Mouse (Mus musculus) stomach, embryonic 15.5 days (tissue): Measurements from ENCODE around the gene Thumpd3. TPM values are rescaled to one million over a fixed set of nuclear protein-coding genes. Genes with fewer than 3 reads are reported as not detected.

ENCODE experiments used
- ATAC-seq: fragments of 200-750 bp; cut with Nextera tagmentation; 2 replicates; pipeline ENCODE4 v1.8.0; 2017; ENCODE audit warnings: low read depth, moderate number of reproducible peaks, moderate TSS enrichment; ENCODE audit not compliant: insufficient read depth, low FRiP score
- H3K27ac ChIP-seq: fragments of 300-500 bp; sonication (generic); 2 replicates; pipeline ENCODE4 v1.5.1; 2015; ENCODE audit warnings: mild to moderate bottlenecking, inconsistent platforms
- H3K27me3 ChIP-seq: fragments of 300-500 bp; sonication (generic); replicated peaks from 2 replicates; pipeline ENCODE4 v1.6.1; 2015; ENCODE audit warnings: inconsistent platforms
- H3K36me3 ChIP-seq: fragments of 300-500 bp; sonication (generic); 2 replicates; pipeline ENCODE4 v1.6.1; 2015; ENCODE audit warnings: inconsistent platforms
- H3K4me1 ChIP-seq: fragments of 300-500 bp; sonication (generic); 2 replicates; pipeline ENCODE4 v1.6.1; 2015; ENCODE audit warnings: inconsistent platforms
- H3K4me2 ChIP-seq: fragments of 300-500 bp; sonication (generic); 2 replicates; pipeline ENCODE4 v1.6.1; 2015; ENCODE audit warnings: mild to moderate bottlenecking, inconsistent platforms
- H3K4me3 ChIP-seq: fragments of 300-500 bp; sonication (generic); replicated peaks from 2 replicates; pipeline ENCODE4 v1.5.1; 2015; ENCODE audit warnings: inconsistent platforms
- H3K9ac ChIP-seq: fragments of 300-500 bp; sonication (generic); 2 replicates; pipeline ENCODE4 v1.6.1; 2015; ENCODE audit warnings: inconsistent platforms
- H3K9me3 ChIP-seq: fragments of 300-500 bp; sonication (generic); 2 replicates; pipeline ENCODE4 v1.6.1; 2016; ENCODE audit warnings: inconsistent platforms
- WGBS: fragments of 180-500 bp; shearing (Covaris S2); methylation state at CpG from one replicate; pipeline ENCODE4 v1.1.7; 2015; 5-methylcytosine and 5-hydroxymethylcytosine counted together
- polyA plus RNA-seq: library from polyadenylated mRNA; unstranded; fragments of >200 nt; fragmentation: Nextera tagmentation; extraction: Ambion mirVana; gene quantifications from 2 replicates; pipeline ENCODE4 v1.2.1, GENCODE M21; 2015

The Thumpd3 gene
- polyA plus RNA-seq, 1 experiment from 2014 or later = 52.3 TPM

- H3K9ac ChIP-seq = no peak overlapping the region
- H3K36me3 ChIP-seq = no peaks in the 10 kb centered on the region
- no peak for ATAC-seq
- no peak overlapping the region for H3K4me2 ChIP-seq
- no peak overlapping the region for H3K4me3 ChIP-seq
- H3K27me3 ChIP-seq = no peaks in the 10 kb centered on the region
- no peaks in the 10 kb centered on the region for H3K9me3 ChIP-seq
- 0 out of 2 replicates have a peak, but pooled peaks cover 2% of the 10 kb centered on the region for H3K4me1 ChIP-seq
- no peak overlapping the region for H3K27ac ChIP-seq
- WGBS = 68% methylated on average over 2 of the region's 2 CpGs
These were observed 5.7 kb upstream of the Thumpd3 start for GRCm38 (mm10) chr6:113040319-113040718.

- Histone ChIP-seq H3K4me1 (0 out of 2 replicates have a peak, but pooled peaks cover 2% of the 10 kb centered on the region), H3K27ac (no peak overlapping the region), H3K4me3 (no peak overlapping the region), H3K36me3 (no peaks in the 10 kb centered on the region), H3K9me3 (no peaks in the 10 kb centered on the region), H3K27me3 (no peaks in the 10 kb centered on the region), H3K4me2 (no peak overlapping the region), H3K9ac (no peak overlapping the region)
- no peak for ATAC-seq
- 75% methylated on average over 11 of the region's 11 CpGs for WGBS
These were observed 4.6 kb upstream of the Thumpd3 start for GRCm38 (mm10) chr6:113041215-113041990.

DNA sequence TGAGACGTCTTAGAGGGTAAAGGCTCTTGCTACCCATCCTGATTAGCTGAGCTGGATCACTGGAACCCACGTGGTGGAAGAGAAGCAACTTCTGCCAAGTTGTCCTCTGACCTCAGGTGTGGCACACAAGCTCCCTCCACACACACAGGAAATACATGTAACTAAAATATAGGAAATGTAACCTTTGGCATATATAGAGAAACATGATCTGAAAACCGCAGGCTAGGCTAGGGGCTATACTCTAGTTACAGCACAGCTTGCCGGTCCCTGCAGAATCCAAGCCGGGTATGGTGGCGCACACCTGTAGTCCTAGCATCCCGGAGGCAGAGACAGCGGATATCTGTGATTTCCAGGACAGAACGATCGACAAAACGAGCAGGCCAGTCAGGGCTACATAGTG, 450 bp upstream of the Thumpd3 start:
- no peak for ATAC-seq
- Histone ChIP-seq H3K36me3 (0 out of 2 replicates have a peak, but pooled peaks cover 4% of the 10 kb centered on the region), H3K4me2 (peak overlapping the region; percentile 80), H3K9ac (peak overlapping the region; percentile 73), H3K9me3 (no peaks in the 10 kb centered on the region), H3K27me3 (no peaks in the 10 kb centered on the region), H3K27ac (peak overlapping the region; percentile 95), H3K4me1 (peaks cover 10% of the 10 kb centered on the region; the same call in 1 of the 2 replicates), H3K4me3 (peak overlapping the region; percentile 74)
- WGBS = under 1% methylated on average over 11 of the region's 11 CpGs

DNA sequence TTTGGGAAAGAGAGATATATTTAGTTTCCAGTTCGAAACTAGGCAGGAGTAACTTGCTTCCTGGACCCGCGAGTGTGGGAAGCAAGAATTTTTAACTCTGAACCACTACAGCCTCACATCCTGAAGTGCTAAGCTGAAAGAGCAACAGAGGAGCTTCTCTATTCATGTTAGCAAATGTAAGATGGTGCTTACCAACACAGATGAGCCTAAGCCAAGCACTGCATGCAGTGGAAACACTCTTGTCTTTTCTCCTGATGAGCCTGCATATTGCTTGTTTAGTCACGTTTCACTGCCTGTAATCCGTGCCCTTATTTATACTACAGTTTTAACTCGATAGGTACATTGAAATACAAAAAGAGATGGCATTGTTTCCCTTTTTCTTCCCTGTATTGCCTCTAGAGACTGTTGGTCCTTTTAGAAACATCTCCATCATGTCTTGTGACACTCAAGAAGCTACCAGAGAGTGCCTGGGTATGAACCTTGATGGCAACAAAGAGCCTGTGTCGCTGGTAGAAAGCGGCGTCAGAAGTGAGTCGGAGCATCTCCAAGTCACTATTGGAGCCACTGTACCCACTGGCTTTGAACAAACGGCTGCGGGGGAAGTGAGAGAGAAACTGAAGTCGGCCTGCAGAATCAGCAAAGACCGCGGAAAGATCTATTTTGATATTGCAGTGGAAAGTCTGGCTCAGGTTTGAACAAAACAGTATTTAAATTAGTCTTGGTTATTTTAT, 1.2 kb downstream of the Thumpd3 start:
- Histone ChIP-seq H3K36me3 (peaks cover 12% of the 10 kb centered on the region; the same call in 1 of the 2 replicates), H3K4me2 (peak overlapping the region; percentile 80), H3K4me1 (peaks cover 10% of the 10 kb centered on the region; the same call in 1 of the 2 replicates), H3K9me3 (no peaks in the 10 kb centered on the region), H3K27me3 (no peaks in the 10 kb centered on the region), H3K4me3 (peak overlapping the region; percentile 74), H3K9ac (peak overlapping the region; percentile 54), H3K27ac (peak overlapping the region; percentile 95; the same call in 1 of the 2 replicates)
- no peak for ATAC-seq
- WGBS = 58% methylated on average over 15 of the region's 15 CpGs

- Histone ChIP-seq H3K27ac (no peak overlapping the region), H3K4me3 (no peak overlapping the region), H3K27me3 (no peaks in the 10 kb centered on the region), H3K36me3 (peaks cover 12% of the 10 kb centered on the region; the same call in 1 of the 2 replicates), H3K4me2 (no peak overlapping the region), H3K9me3 (no peaks in the 10 kb centered on the region), H3K4me1 (peaks cover 10% of the 10 kb centered on the region; the same call in 1 of the 2 replicates), H3K9ac (no peak overlapping the region)
- no peak for ATAC-seq
- 84% methylated on average over 2 of the region's 2 CpGs for WGBS
These were observed 2.3 kb downstream of the Thumpd3 start for GRCm38 (mm10) chr6:113048371-113048770.

GRCm38 (mm10) chr6:113049159-113049558, 3.1 kb downstream of the Thumpd3 start:
- no peaks in the 10 kb centered on the region for H3K9me3 ChIP-seq
- no peak overlapping the region for H3K9ac ChIP-seq
- no peaks in the 10 kb centered on the region for H3K27me3 ChIP-seq
- 81% methylated on average over 3 of the region's 3 CpGs for whole genome bisulfite sequencing
- H3K36me3 ChIP-seq = peaks cover 12% of the 10 kb centered on the region; the same call in 1 of the 2 replicates
- peaks cover 10% of the 10 kb centered on the region; the same call in 1 of the 2 replicates for H3K4me1 ChIP-seq
- ATAC-seq = no peak
- H3K4me3 ChIP-seq = no peak overlapping the region
- H3K4me2 ChIP-seq = no peak overlapping the region
- no peak overlapping the region for H3K27ac ChIP-seq

DNA sequence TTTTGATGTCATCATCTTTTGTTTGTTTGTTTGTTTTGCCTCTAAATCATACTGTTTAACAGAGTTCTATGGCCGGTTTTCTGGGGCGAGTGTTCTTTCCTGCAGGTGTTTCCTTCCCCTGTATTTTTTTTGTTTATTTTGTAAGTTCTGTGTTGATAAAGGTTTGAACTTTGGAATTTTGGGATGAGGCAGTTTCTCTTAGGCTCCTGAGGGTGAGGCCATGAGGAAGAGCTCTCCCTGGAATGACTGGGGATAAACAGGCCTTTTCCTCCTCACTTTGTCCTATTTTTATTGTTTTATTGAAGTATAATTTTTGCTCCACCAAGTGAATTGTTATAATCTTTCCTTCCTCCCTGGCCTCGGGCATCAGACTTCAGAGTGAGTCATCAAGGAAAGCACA, 6.9 kb downstream of the Thumpd3 start:
- H3K36me3 ChIP-seq = peaks cover 28% of the 10 kb centered on the region
- ATAC-seq = no peak

GRCm38 (mm10) chr6:113054552-113055107, 8.6 kb downstream of the Thumpd3 start:
- Histone ChIP-seq H3K9me3 (no peaks in the 10 kb centered on the region), H3K4me1 (no peaks in the 10 kb centered on the region), H3K4me2 (no peak overlapping the region), H3K27ac (0 out of 2 replicates have a peak overlapping the region, but pooled peaks have one; percentile 7), H3K4me3 (no peak overlapping the region), H3K9ac (no peak overlapping the region), H3K36me3 (peaks cover 32% of the 10 kb centered on the region), H3K27me3 (no peaks in the 10 kb centered on the region)
- 82% methylated on average over 6 of the region's 6 CpGs for WGBS
- ATAC-seq = no peak

More for the DNA sequence above, 6.9 kb downstream of the Thumpd3 start:
- Histone ChIP-seq H3K9me3 (no peaks in the 10 kb centered on the region), H3K9ac (no peak overlapping the region), H3K27me3 (no peaks in the 10 kb centered on the region), H3K4me3 (no peak overlapping the region), H3K4me1 (no peaks in the 10 kb centered on the region), H3K4me2 (no peak overlapping the region), H3K27ac (no peak overlapping the region)
- 54% methylated on average over 3 of the region's 3 CpGs for WGBS

GRCm38 (mm10) chr6:113060892-113061563, 15.0 kb downstream of the Thumpd3 start:
- Histone ChIP-seq H3K9ac (no peak overlapping the region), H3K27me3 (no peaks in the 10 kb centered on the region), H3K36me3 (peaks cover 58% of the 10 kb centered on the region), H3K9me3 (no peaks in the 10 kb centered on the region), H3K4me3 (no peak overlapping the region), H3K4me2 (no peak overlapping the region), H3K27ac (no peak overlapping the region), H3K4me1 (no peaks in the 10 kb centered on the region)
- no peak for ATAC-seq
- WGBS = 72% methylated on average over 1 of the region's 1 CpGs

DNA sequence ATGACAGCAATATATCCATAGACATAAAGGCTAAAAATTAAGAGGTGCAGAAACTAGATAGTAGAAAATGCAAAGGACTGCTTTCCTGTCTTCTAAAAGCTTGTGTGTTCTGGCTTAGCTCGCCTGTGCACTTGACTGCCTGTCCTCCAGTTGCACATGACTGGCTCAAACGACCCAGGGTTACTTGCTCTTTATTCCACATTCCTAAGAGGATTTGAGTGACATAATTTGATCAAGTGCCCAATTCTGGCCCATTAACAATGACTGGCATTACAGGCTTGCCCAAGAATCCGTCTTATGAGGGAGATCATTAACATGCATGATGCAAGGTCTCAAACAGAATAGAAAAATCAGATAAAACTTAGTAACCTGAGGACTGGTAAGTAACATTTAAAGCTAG, 16.2 kb downstream of the Thumpd3 start:
- no peak for ATAC-seq
- Histone ChIP-seq H3K9ac (no peak overlapping the region), H3K27me3 (no peaks in the 10 kb centered on the region), H3K27ac (no peak overlapping the region), H3K9me3 (no peaks in the 10 kb centered on the region), H3K4me3 (no peak overlapping the region), H3K36me3 (peaks cover 58% of the 10 kb centered on the region), H3K4me1 (no peaks in the 10 kb centered on the region), H3K4me2 (no peak overlapping the region)
- 69% methylated on average over 3 of the region's 3 CpGs for WGBS

GRCm38 (mm10) chr6:113063363-113063762, 17.3 kb downstream of the Thumpd3 start:
- no peak overlapping the region for H3K9ac ChIP-seq
- no peak for ATAC-seq
- no peak overlapping the region for H3K4me3 ChIP-seq
- no peaks in the 10 kb centered on the region for H3K4me1 ChIP-seq
- no peak overlapping the region for H3K4me2 ChIP-seq
- no peaks in the 10 kb centered on the region for H3K9me3 ChIP-seq
- H3K27me3 ChIP-seq = no peaks in the 10 kb centered on the region
- H3K36me3 ChIP-seq = peaks cover 61% of the 10 kb centered on the region
- 89% methylated on average over 10 of the region's 10 CpGs for WGBS
- no peak overlapping the region for H3K27ac ChIP-seq
